Mouse (Mus musculus): ENCODE measurements around the gene Ren1.

DNA sequence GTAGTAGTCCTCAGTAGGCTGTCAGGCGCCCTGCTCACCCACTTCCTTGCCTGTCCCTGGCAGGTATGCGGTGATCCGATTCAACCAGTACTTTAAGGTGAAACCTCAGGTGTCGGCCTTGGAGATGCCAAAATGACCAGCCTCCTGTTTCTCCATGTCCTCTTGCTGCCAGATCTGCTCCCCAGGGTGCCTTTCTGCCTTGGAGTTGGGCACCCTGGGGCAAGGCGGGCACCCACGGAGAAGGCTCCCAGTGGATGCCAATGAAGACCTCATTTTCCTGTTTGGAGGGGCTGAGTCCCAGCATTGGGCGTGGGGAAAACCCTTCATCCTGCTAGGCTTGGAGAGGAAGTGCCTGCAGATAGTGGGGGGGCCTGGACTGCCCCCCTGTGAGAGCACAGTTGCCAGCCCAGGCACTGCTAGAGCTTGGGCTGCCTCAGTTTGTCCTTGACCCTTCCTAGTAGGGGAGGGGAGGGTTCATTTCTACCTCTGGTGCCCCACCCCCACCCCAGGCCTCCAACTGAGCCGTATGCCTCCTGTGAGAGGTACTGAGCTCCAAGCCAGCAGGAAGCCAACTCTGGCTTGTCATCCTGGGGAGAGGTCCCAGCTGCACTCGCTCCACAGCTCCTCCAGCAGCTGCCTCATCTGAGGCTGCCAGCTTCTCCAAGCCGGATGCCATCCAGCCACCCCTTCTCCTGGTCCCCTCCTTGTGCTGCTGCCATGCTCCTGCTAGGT lies 29.1 kb downstream of the Ren1 start:
- TF ChIP-seq CTCF (IDR thresholded peaks at IDR 0.05; ENCODE audit: borderline replicate concordance, insufficient read depth, low read depth, low read length) (no peak), POLR2A (IDR thresholded peaks at IDR 0.05; ENCODE audit: borderline replicate concordance, insufficient read depth, low read length) (no peak)
